Mouse (Mus musculus) bone marrow, adult 2 months (tissue): ENCODE data around the gene Trim62. TPM values are rescaled to one million over a fixed set of nuclear protein-coding genes. Genes with fewer than 3 reads are reported as not detected.

Experiments
- H3K27ac ChIP-seq: fragments of 200-500 bp; 2 replicates; pipeline ENCODE4 v1.5.1; 2012; ENCODE audit warnings: low read depth, mild to moderate bottlenecking, control low read depth, inconsistent platforms, low read length; ENCODE audit not compliant: control insufficient read depth, poor library complexity, insufficient read depth
- H3K4me1 ChIP-seq: fragments of 200-500 bp; 2 replicates; pipeline ENCODE4 v1.6.1; 2011; ENCODE audit warnings: low read length; ENCODE audit not compliant: control insufficient read depth, insufficient read depth
- H3K4me3 ChIP-seq: fragments of 200-500 bp; replicated peaks from 2 replicates; pipeline ENCODE3; 2011; ENCODE audit warnings: mild to moderate bottlenecking, low read depth, low read length, control low read depth; ENCODE audit not compliant: control insufficient read depth
- CTCF ChIP-seq: fragments of 200-500 bp; IDR thresholded peaks from 2 replicates; pipeline ENCODE4 v1.5.1; 2011; ENCODE audit warnings: low read length, control low read depth; ENCODE audit not compliant: control insufficient read depth, insufficient read depth
- POLR2A ChIP-seq: fragments of 200-500 bp; IDR thresholded peaks from 2 replicates; pipeline ENCODE4 v1.6.1; 2011; ENCODE audit warnings: low read depth, mild to moderate bottlenecking, control low read depth, low read length, borderline replicate concordance; ENCODE audit not compliant: control insufficient read depth
- WGBS: fragments of 180-500 bp; shearing (Covaris S2); methylation state at CpG from one replicate; pipeline ENCODE4 v1.1.7; 2018; 5-methylcytosine and 5-hydroxymethylcytosine counted together
- polyA plus RNA-seq: library from polyadenylated mRNA; stranded (reverse); fragments of >200 nt; gene quantifications from 2 replicates; pipeline ENCODE4 v1.2.4, GENCODE M21; 2011; ENCODE audit warnings: low replicate concordance; ENCODE audit not compliant: missing spikeins, insufficient read depth, insufficient read length

Trim62 gene
- polyA plus RNA-seq, 1 experiment = 0.52 TPM

- no peak overlapping the region for H3K27ac ChIP-seq
- WGBS = 47% methylated on average over 10 of the region's 10 CpGs
- no peak overlapping the region for H3K4me3 ChIP-seq
- no peaks in the 10 kb centered on the region for H3K4me1 ChIP-seq
- TF ChIP-seq CTCF (no peak), POLR2A (no peak)
Measured at GRCm38 (mm10) chr4:128919106-128919505, 35.7 kb downstream of the Trim62 start.

- H3K4me1 ChIP-seq = no peaks in the 10 kb centered on the region
- TF ChIP-seq CTCF (no peak), POLR2A (no peak)
- 92% methylated on average over 3 of the region's 3 CpGs for WGBS
- H3K27ac ChIP-seq = no peak overlapping the region
- no peak overlapping the region for H3K4me3 ChIP-seq
Measured at GRCm38 (mm10) chr4:128923603-128924002, 40.2 kb downstream of the Trim62 start.

GRCm38 (mm10) chr4:128924841-128925606 is 41.6 kb downstream of the Trim62 start:
- TF ChIP-seq POLR2A (peak; percentile 44; the same call in 1 of the 2 replicates), CTCF (peak; percentile 77)
- Histone ChIP-seq H3K27ac (no peak overlapping the region), H3K4me3 (peak overlapping the region; percentile 39), H3K4me1 (no peaks in the 10 kb centered on the region)
- WGBS = 12% methylated on average over 36 of the region's 36 CpGs

GRCm38 (mm10) chr4:128932783-128933182 is 49.4 kb downstream of the Trim62 start:
- H3K4me1 ChIP-seq = no peaks in the 10 kb centered on the region
- H3K4me3 ChIP-seq = no peak overlapping the region
- WGBS = 75% methylated on average over 7 of the region's 7 CpGs
- H3K27ac ChIP-seq = no peak overlapping the region
- TF ChIP-seq CTCF = no peak
- no peak for TF ChIP-seq POLR2A

- TF ChIP-seq POLR2A = no peak
- no peak for TF ChIP-seq CTCF
- Histone ChIP-seq H3K4me3 (no peak overlapping the region), H3K4me1 (no peaks in the 10 kb centered on the region), H3K27ac (no peak overlapping the region)
- 62% methylated on average over 5 of the region's 5 CpGs for WGBS
Measured at GRCm38 (mm10) chr4:128935595-128935994, 52.2 kb downstream of the Trim62 start.

GRCm38 (mm10) chr4:128942346-128942745 is 59.0 kb downstream of the Trim62 start:
- 63% methylated on average over 3 of the region's 3 CpGs for WGBS
- H3K4me1 ChIP-seq = no peaks in the 10 kb centered on the region; the same call in 1 of the 2 replicates
- no peak for TF ChIP-seq POLR2A
- peak; percentile 41 for TF ChIP-seq CTCF
- no peak overlapping the region for H3K4me3 ChIP-seq
- H3K27ac ChIP-seq = no peak overlapping the region

GRCm38 (mm10) chr4:128946736-128947135 is 63.4 kb downstream of the Trim62 start:
- WGBS = 87% methylated on average over 9 of the region's 9 CpGs
- TF ChIP-seq POLR2A = no peak
- no peak for TF ChIP-seq CTCF
- H3K4me1 ChIP-seq = no peaks in the 10 kb centered on the region; the same call in 1 of the 2 replicates
- H3K4me3 ChIP-seq = no peak overlapping the region
- H3K27ac ChIP-seq = no peak overlapping the region

GRCm38 (mm10) chr4:128947326-128947933 is 64.0 kb downstream of the Trim62 start:
- Histone ChIP-seq H3K4me3 (no peak overlapping the region), H3K4me1 (no peaks in the 10 kb centered on the region; the same call in 1 of the 2 replicates), H3K27ac (no peak overlapping the region)
- 39% methylated on average over 18 of the region's 18 CpGs for WGBS
- no peak for TF ChIP-seq POLR2A
- no peak for TF ChIP-seq CTCF

GRCm38 (mm10) chr4:128948137-128948674 is 64.8 kb downstream of the Trim62 start:
- TF ChIP-seq POLR2A (no peak), CTCF (peak; percentile 56)
- H3K4me1 ChIP-seq = no peaks in the 10 kb centered on the region; the same call in 1 of the 2 replicates
- WGBS = 19% methylated on average over 6 of the region's 6 CpGs
- H3K27ac ChIP-seq = no peak overlapping the region
- H3K4me3 ChIP-seq = no peak overlapping the region
